Comparison of ENCODE assay signal across 21 mouse cellular contexts in genomic region chr2:60601326-60601725, GRCm38 (mm10). TPM values are rescaled to one million over a fixed set of nuclear protein-coding genes. Genes with fewer than 3 reads are reported as not detected.
"Had no signal": no experiment of that assay in that cellular context is flagged by ENCODE, and none has a peak within 500 bp of the region (broad histone marks: within the 10 kb centered on the region; RNA-seq: fewer than 3 reads in every experiment).

No protein-coding gene starts in this region.

- H3K4me3 ChIP-seq: gastrocnemius, adult 2 months; heart, adult 2 months; heart, embryonic 13.5 days; heart, embryonic 15.5 days; hindbrain, embryonic 10.5 days; hindbrain, embryonic 12.5 days; limb, embryonic 13.5 days; limb, embryonic 15.5 days; liver, embryonic 12.5 days had no signal

- H3K9ac ChIP-seq: heart, embryonic 13.5 days; heart, embryonic 15.5 days; hindbrain, embryonic 12.5 days; hindbrain, embryonic 14.5 days; limb, embryonic 13.5 days; limb, embryonic 15.5 days; liver, embryonic 12.5 days; liver, embryonic 14.5 days had no signal

- H3K4me2 ChIP-seq: heart, embryonic 13.5 days; heart, embryonic 15.5 days; hindbrain, embryonic 12.5 days; hindbrain, embryonic 14.5 days; limb, embryonic 13.5 days; limb, embryonic 15.5 days; liver, embryonic 12.5 days had no signal

- H3K4me1 ChIP-seq: heart, embryonic 13.5 days; heart, embryonic 15.5 days; hindbrain, embryonic 10.5 days; hindbrain, embryonic 12.5 days; limb, embryonic 13.5 days; limb, embryonic 15.5 days; liver, embryonic 12.5 days had no signal

- H3K27me3 ChIP-seq: heart, embryonic 13.5 days; heart, embryonic 15.5 days; hindbrain, embryonic 12.5 days; limb, embryonic 13.5 days; limb, embryonic 15.5 days; liver, embryonic 12.5 days had no signal

- ATAC-seq: hindbrain, embryonic 16.5 days; inflammation-experienced regulatory T-cells, adult 6 months; liver, embryonic 12.5 days had no signal

- DNase-seq: gastrocnemius, adult 2 months; gastrocnemius, postnatal 10 days; gastrocnemius, postnatal 25 days; heart, adult 2 months; heart, postnatal 14 days; heart, postnatal 36 days; kidney, adult 11 months; kidney, adult 2 months; layer of hippocampus, adult 9-11 months; layer of hippocampus, postnatal 36 days had no signal

- H3K36me3 ChIP-seq: heart, embryonic 13.5 days; heart, embryonic 15.5 days; hindbrain, embryonic 10.5 days; hindbrain, embryonic 12.5 days; limb, embryonic 13.5 days; limb, embryonic 15.5 days; liver, embryonic 12.5 days had no signal

- H3K27ac ChIP-seq: gastrocnemius, adult 2 months; heart, adult 2 months; heart, embryonic 13.5 days; heart, embryonic 15.5 days; hindbrain, embryonic 10.5 days; hindbrain, embryonic 12.5 days; hindbrain, embryonic 14.5 days; limb, embryonic 13.5 days; limb, embryonic 15.5 days; liver, embryonic 12.5 days; liver, embryonic 14.5 days had no signal

- H3K9me3 ChIP-seq: heart, embryonic 13.5 days; heart, embryonic 15.5 days; hindbrain, embryonic 10.5 days; hindbrain, embryonic 12.5 days; limb, embryonic 13.5 days; limb, embryonic 15.5 days; liver, embryonic 12.5 days had no signal

RNA-seq across cellular contexts. Expression of gene Pla2r1, which starts 48.2 kb away (rescaled TPM):
- polyA plus RNA-seq: inflammation-experienced regulatory T-cells, adult 6 months had no signal
